Mouse (Mus musculus) lung, postnatal 0 days (tissue): ENCODE measurements at regions not wholly inside any gene's neighbourhood (a gene's known extent, or its start where the extent isn't known, plus 50 kb on each side); places are given as distances from the start of the nearest gene placed in this dataset.

Experiments
- CTCF ChIP-seq: IDR thresholded peaks from 2 replicates; pipeline ENCODE4 v1.5.1; 2016; ENCODE audit warnings: antibody characterized with exemption, mild to moderate bottlenecking
- EP300 ChIP-seq: IDR thresholded peaks from 2 replicates; pipeline ENCODE4 v1.6.1; 2016; ENCODE audit warnings: antibody characterized with exemption, mild to moderate bottlenecking, control low read depth

DNA sequence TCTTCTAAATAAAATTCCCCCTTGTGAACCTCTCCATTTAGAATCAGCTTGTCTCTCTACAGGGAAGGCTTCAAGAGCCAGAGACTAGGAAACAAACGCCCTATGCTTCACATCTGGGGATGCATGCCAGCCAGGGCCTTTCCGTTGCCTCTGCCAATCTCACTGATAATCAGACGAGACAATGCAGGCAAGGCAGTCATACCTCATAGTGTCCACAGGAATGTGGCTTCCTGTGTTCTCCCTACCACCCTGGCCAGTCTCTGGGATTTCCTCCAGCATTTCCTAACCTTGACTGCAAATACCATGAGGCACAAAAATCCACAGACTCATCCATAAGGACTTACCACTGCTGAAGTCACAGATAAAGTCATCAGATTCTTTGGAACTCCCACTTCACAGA, 110.4 kb upstream of the Pcgf5 start:
- TF ChIP-seq CTCF = no peak
- TF ChIP-seq EP300 = peak; percentile 47
